Mouse (Mus musculus) embryonic facial prominence, embryonic 11.5 days (tissue): ENCODE measurements around the gene Tfap2d. TPM values are rescaled to one million over a fixed set of nuclear protein-coding genes. Genes with fewer than 3 reads are reported as not detected.

Experiments
- ATAC-seq: fragments of 200-750 bp; cut with Nextera tagmentation; replicated peaks from 2 replicates; pipeline ENCODE4 v1.8.0; 2017; ENCODE audit warnings: low read depth; ENCODE audit not compliant: insufficient number of reproducible peaks, low FRiP score, low TSS enrichment
- DNase-seq: peaks from one replicate; pipeline ENCODE4 v3.0.0-alpha.2; 2015; ENCODE audit warnings: low spot score
- H3K27ac ChIP-seq: fragments of 300-500 bp; sonication (generic); replicated peaks from 2 replicates; pipeline ENCODE4 v1.5.1; 2014; ENCODE audit warnings: mild to moderate bottlenecking, low read depth, low read length, control low read depth
- H3K27me3 ChIP-seq: fragments of 300-500 bp; sonication (generic); 2 replicates; pipeline ENCODE4 v1.6.1; 2014; ENCODE audit warnings: mild to moderate bottlenecking, low read length, moderate library complexity, mixed read lengths; ENCODE audit not compliant: control insufficient read depth, insufficient read depth
- H3K36me3 ChIP-seq: fragments of 300-500 bp; sonication (generic); replicated peaks from 2 replicates; pipeline ENCODE4 v1.6.1; 2014; ENCODE audit warnings: low read depth, mild to moderate bottlenecking, low read length, moderate library complexity, mixed read lengths; ENCODE audit not compliant: control insufficient read depth, insufficient read depth
- H3K4me1 ChIP-seq: fragments of 300-500 bp; sonication (generic); 2 replicates; pipeline ENCODE4 v1.6.1; 2014; ENCODE audit warnings: low read length, mixed read lengths; ENCODE audit not compliant: control insufficient read depth, insufficient read depth
- H3K4me2 ChIP-seq: fragments of 300-500 bp; sonication (generic); 2 replicates; pipeline ENCODE4 v1.6.1; 2014; ENCODE audit warnings: low read depth, mild to moderate bottlenecking, control low read depth, low read length, moderate library complexity
- H3K4me3 ChIP-seq: fragments of 300-500 bp; sonication (generic); 2 replicates; pipeline ENCODE4 v1.5.1; 2014; ENCODE audit warnings: low read depth, low read length, control low read depth
- H3K9ac ChIP-seq: fragments of 300-500 bp; sonication (generic); replicated peaks from 2 replicates; pipeline ENCODE4 v1.6.1; 2014; ENCODE audit warnings: mild to moderate bottlenecking, control low read depth, low read length
- H3K9me3 ChIP-seq: fragments of 300-500 bp; sonication (generic); replicated peaks from 2 replicates; pipeline ENCODE4 v1.6.1; 2016; ENCODE audit warnings: mild to moderate bottlenecking, low read length, inconsistent platforms, mixed read lengths; ENCODE audit not compliant: control insufficient read depth
- WGBS: fragments of 180-500 bp; shearing (Covaris S2); extraction: QIAGEN DNeasy Blood & Tissue Kit; methylation state at CpG from one replicate; pipeline ENCODE4 v1.1.7; 2014; 5-methylcytosine and 5-hydroxymethylcytosine counted together
- polyA plus RNA-seq: library from polyadenylated mRNA; unstranded; fragments of >200 nt; fragmentation: Nextera tagmentation; extraction: Ambion mirVana; gene quantifications from 2 replicates; pipeline ENCODE4 v1.2.1, GENCODE M21; 2014

Tfap2d gene
- polyA plus RNA-seq = 0.29 TPM in 1 of 2 replicates, not detected in the other

- H3K36me3 ChIP-seq = no peaks in the 10 kb centered on the region
- DNase-seq = no peak
- no peaks in the 10 kb centered on the region for H3K9me3 ChIP-seq
- H3K4me1 ChIP-seq = no peaks in the 10 kb centered on the region
- no peak within 1 kb of the TSS for H3K9ac ChIP-seq
- peaks cover 68% of the 10 kb centered on the region for H3K27me3 ChIP-seq
- no peak for ATAC-seq
- WGBS = 2% methylated on average over 6 of the region's 6 CpGs
- H3K4me3 ChIP-seq = no peak within 1 kb of the TSS
- H3K4me2 ChIP-seq = no peak within 1 kb of the TSS
- no peak within 1 kb of the TSS for H3K27ac ChIP-seq
Observed at GRCm38 (mm10) chr1:19102631-19103030, at the start of gene Tfap2d. Gene Tfap2d, plus strand, starts transcription at chr1:19103022.

- Histone ChIP-seq H3K27ac (no peak overlapping the region), H3K4me2 (no peak overlapping the region), H3K9me3 (no peaks in the 10 kb centered on the region), H3K4me3 (no peak overlapping the region), H3K27me3 (no peaks in the 10 kb centered on the region), H3K36me3 (no peaks in the 10 kb centered on the region), H3K9ac (no peak overlapping the region), H3K4me1 (no peaks in the 10 kb centered on the region)
- ATAC-seq (no peak), DNase-seq (peak; percentile 31)
- 18% methylated on average over 3 of the region's 3 CpGs for WGBS
Observed at GRCm38 (mm10) chr1:19056300-19056699, 46.5 kb upstream of the Tfap2d start.

- no peak overlapping the region for H3K4me2 ChIP-seq
- H3K27ac ChIP-seq = no peak overlapping the region
- no peak overlapping the region for H3K4me3 ChIP-seq
- no peaks in the 10 kb centered on the region for H3K9me3 ChIP-seq
- DNase-seq (no peak), ATAC-seq (no peak)
- H3K27me3 ChIP-seq = no peaks in the 10 kb centered on the region
- H3K9ac ChIP-seq = no peak overlapping the region
- no peaks in the 10 kb centered on the region for H3K4me1 ChIP-seq
- H3K36me3 ChIP-seq = no peaks in the 10 kb centered on the region
- 76% methylated on average over 6 of the region's 6 CpGs for WGBS
Observed at GRCm38 (mm10) chr1:19056861-19057260, 46.0 kb upstream of the Tfap2d start.

- Histone ChIP-seq H3K4me1 (no peaks in the 10 kb centered on the region), H3K9me3 (no peaks in the 10 kb centered on the region), H3K27me3 (no peaks in the 10 kb centered on the region), H3K4me3 (no peak overlapping the region), H3K4me2 (no peak overlapping the region), H3K9ac (no peak overlapping the region), H3K27ac (no peak overlapping the region), H3K36me3 (no peaks in the 10 kb centered on the region)
- DNase-seq (peak; percentile 83), ATAC-seq (no peak; the same call in 1 of the 2 replicates)
- WGBS = 7% methylated on average over 8 of the region's 8 CpGs
Observed at GRCm38 (mm10) chr1:19088078-19088477, 14.7 kb upstream of the Tfap2d start.

GRCm38 (mm10) chr1:19096921-19097320, 5.9 kb upstream of the Tfap2d start:
- ATAC-seq = no peak
- no peak overlapping the region for H3K9ac ChIP-seq
- under 1% methylated on average over 18 of the region's 18 CpGs for WGBS
- H3K9me3 ChIP-seq = no peaks in the 10 kb centered on the region
- no peak for DNase-seq
- no peaks in the 10 kb centered on the region for H3K4me1 ChIP-seq
- peaks cover 44% of the 10 kb centered on the region for H3K27me3 ChIP-seq
- no peak overlapping the region for H3K27ac ChIP-seq
- no peak overlapping the region for H3K4me3 ChIP-seq
- H3K36me3 ChIP-seq = no peaks in the 10 kb centered on the region
- no peak overlapping the region for H3K4me2 ChIP-seq

GRCm38 (mm10) chr1:19103316-19103715, 494 bp downstream of the Tfap2d start:
- under 1% methylated on average over 21 of the region's 21 CpGs for WGBS
- Histone ChIP-seq H3K9ac (no peak overlapping the region), H3K27me3 (peaks cover 71% of the 10 kb centered on the region), H3K9me3 (no peaks in the 10 kb centered on the region), H3K36me3 (no peaks in the 10 kb centered on the region), H3K27ac (no peak overlapping the region), H3K4me1 (no peaks in the 10 kb centered on the region), H3K4me3 (no peak overlapping the region), H3K4me2 (no peak overlapping the region)
- DNase-seq (no peak), ATAC-seq (no peak)

GRCm38 (mm10) chr1:19103776-19104142, 937 bp downstream of the Tfap2d start:
- no peak overlapping the region for H3K4me2 ChIP-seq
- H3K27me3 ChIP-seq = peaks cover 71% of the 10 kb centered on the region
- H3K4me3 ChIP-seq = no peak overlapping the region
- H3K9ac ChIP-seq = no peak overlapping the region
- 0% methylated on average over 10 of the region's 10 CpGs for WGBS
- no peak for DNase-seq
- no peak for ATAC-seq
- H3K4me1 ChIP-seq = no peaks in the 10 kb centered on the region
- no peak overlapping the region for H3K27ac ChIP-seq
- no peaks in the 10 kb centered on the region for H3K9me3 ChIP-seq
- no peaks in the 10 kb centered on the region for H3K36me3 ChIP-seq

- H3K27me3 ChIP-seq = peaks cover 76% of the 10 kb centered on the region
- no peak overlapping the region for H3K9ac ChIP-seq
- under 1% methylated on average over 38 of the region's 40 CpGs for WGBS
- no peak overlapping the region for H3K4me2 ChIP-seq
- H3K4me3 ChIP-seq = no peak overlapping the region
- no peaks in the 10 kb centered on the region for H3K36me3 ChIP-seq
- no peak overlapping the region for H3K27ac ChIP-seq
- H3K9me3 ChIP-seq = no peaks in the 10 kb centered on the region
- ATAC-seq (no peak), DNase-seq (no peak)
- H3K4me1 ChIP-seq = no peaks in the 10 kb centered on the region
Observed at GRCm38 (mm10) chr1:19104143-19104857, 1.5 kb downstream of the Tfap2d start.
